Mouse (Mus musculus) frontal cortex, postnatal 25 days (tissue): ENCODE results near the gene Stk40.

Source experiments
- DNase-seq, 2 experiments: peaks; one replicate each; pipeline ENCODE4 v3.0.0; 2022; ENCODE audit warnings: low spot score in 2 of 2

The Stk40 gene

DNA sequence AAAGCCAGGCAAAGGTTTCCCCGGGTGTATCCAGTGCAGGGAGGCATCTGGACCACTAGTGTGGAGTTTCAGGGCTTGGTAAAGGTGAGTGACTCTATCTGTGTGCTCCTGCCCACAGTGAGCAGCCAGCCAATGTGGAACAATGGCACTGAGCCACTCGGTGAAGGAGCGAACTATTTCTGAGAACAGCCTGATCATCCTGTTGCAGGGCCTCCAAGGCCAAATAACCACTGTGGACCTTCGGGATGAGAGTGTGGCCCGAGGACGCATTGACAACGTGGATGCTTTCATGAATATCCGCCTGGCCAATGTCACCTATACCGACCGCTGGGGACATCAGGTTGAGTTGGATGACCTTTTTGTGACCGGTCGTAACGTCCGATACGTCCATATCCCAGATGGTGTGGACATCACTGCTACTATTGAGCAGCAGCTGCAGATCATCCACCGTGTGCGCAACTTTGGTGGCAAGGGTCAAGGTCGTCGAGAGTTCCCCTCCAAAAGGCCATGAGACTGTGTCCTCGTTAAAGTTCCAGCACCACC is 6.0 kb upstream of the Stk40 start:
- no peak for DNase-seq

DNA sequence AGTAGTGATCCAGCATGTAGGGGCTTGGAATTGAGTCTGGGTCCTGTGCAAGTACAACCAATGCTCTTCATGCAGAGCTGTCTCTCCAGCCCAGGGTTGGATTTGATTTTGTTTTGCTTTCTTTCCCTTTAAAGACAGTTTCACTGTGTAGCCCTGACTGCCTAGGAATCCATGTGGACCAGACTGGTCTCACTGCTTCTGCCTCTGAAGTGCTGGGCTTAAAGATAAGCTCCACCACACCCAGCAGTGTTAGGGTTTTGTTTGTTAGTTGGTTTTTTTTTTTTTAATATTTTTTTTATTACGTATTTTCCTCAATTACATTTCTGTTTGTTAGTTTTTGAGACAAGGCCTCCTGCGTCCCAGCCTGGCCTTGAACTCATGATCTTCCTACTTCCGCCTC is 4.4 kb upstream of the Stk40 start:
- DNase-seq: no peak

DNA sequence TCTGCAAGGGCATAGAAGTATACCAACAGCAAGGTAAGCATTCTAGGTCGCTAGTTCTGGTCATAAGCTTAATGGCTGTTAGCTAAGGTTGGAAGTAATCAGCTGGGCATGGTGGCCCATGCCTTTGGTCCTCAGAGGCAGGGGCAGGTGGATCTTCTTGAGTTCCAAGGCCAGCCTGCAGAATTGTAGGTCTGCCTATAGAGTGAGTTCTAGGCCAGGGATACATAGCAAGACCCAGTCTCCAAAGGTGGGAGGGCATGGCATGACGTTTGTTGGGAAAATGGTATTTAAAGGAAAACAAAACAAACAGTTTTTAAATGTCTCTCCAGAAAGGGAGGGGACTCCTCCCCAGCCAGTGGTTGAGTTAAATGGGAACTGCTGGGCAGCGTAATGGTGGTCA is 3.0 kb upstream of the Stk40 start:
- DNase-seq: no peak

DNA sequence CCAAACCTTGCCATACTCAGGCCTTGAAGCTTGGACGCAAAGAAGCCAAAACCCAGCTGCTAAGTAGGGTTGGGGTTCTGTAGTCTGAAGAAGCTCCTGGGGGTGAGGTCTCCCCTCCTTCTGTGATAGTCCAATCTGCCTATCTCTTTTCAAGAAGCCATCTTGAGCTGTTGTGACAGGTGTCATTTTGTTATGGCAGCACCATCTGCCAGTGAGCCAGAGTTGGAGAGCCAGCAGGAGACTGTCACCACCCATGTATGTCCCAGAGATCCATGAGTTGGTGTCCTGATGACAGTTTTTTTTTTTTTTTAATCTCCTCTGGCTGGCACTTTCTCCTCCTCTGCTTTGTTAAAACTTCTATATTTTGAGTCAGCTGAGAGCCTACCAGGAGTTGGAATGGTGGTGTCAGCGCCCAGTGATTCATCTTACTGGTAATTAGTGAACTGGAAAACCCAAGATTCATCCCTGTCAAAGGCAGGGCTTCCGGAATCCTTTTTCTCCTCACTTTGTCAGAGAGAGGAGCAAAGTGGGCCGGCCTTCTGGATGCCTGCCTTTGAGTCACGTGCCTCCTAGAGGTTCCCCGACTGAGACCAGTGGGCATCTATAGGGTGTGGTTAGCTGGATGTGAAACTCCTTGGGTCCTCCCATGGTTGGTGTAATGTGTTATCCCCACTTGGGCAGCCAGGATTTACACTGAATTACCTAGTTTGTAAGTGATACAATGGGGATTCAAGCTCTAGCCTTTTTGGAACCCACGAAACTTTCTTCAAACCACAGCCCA is 1.5 kb upstream of the Stk40 start:
- no peak for DNase-seq

DNA sequence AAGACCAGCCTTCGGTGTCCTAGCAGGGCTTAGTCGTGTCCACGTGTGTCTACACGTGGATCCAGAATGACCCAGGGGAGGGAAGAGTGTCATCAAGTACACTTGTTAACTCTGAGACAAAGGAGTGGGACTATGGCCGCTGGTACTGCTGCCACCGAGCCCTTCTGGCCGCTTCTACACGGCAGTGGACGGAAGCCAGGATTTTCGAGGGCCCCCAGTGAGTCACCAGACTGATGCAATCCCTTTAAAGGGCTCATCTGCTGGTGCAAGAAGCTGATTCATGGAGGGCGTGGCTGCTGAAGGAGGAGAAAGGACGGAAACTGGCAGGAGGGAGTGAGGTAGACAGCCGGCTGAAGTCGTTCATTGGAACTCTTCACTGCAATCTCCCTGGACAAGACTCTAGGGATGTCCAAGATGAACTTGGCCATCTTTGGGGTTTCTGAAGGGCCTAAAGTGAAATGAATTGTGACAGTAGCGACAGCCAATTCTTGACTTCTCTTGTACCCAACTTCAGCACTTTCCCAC is 638 bp upstream of the Stk40 start:
- DNase-seq: peak; percentile 60 to 71

DNA sequence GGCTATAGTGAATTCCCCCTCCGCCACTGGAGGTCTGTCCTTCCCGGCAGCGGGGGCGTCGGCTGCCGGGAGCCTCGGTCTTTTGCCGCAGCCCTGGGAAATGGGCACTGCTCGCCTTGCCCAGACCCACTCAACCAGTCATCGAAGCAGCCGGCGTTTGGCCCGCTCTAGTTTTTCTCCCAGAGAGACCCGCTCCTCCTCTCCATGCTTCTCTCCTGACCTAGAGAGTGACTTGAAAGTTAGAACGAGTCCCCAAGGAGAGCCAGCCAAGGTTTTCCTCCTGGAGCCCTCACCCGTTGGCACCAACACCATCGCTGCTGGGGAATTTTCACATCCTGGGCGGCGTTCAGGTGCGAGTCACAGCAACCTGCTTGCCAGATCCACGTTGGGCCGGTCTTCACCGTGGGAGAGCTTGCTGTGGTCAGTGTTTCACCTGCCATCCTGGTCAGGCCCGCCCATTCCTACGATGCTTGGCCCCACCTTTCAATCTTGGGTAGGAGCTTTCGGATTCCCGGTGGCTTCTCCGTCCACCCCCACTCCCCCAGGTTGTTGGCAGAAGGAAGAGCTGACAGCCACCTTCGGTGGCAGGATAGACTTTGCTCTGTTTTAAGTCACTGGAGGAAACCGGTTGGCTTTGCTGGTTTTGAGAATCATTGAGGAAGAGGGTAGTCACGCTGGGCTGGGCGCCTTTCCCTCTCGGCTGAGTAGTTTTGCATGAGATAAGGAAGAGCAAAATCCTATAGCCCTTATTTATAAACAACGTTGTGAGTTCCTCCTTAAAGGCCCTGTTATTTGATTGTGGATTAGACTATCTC is 711 bp downstream of the Stk40 start:
- no peak for DNase-seq

DNA sequence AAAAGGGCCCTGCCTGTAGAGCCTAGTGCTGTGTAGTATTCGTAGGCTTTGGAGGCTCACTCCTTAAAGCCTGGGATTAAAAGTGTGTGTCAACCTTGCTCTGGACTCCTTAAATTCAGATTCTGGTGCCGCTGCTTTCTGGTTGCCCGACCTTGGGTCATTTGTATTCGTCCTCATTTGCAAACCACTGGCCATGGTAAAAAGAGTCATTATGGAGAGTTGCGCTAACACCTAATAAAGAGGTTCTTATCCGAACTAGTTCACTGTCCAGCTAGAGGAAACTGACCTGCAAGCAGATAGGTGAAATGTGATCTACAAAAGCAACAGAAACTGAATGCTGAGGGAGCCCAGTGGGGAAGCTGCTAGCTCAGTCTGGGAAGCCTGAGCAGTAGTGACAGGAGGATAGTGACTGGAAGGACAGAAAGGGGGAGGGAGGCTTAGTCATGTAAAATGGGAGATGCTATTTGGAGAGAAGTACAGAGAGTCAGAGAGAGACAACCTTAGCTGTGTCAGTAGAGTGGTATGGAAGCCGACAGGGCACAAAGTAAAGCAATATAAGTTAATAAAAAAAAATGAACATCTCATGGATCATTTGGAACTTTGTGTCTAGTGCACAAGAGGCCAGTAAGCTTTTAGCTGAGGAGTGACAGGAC is 1.5 kb downstream of the Stk40 start:
- DNase-seq: no peak

DNA sequence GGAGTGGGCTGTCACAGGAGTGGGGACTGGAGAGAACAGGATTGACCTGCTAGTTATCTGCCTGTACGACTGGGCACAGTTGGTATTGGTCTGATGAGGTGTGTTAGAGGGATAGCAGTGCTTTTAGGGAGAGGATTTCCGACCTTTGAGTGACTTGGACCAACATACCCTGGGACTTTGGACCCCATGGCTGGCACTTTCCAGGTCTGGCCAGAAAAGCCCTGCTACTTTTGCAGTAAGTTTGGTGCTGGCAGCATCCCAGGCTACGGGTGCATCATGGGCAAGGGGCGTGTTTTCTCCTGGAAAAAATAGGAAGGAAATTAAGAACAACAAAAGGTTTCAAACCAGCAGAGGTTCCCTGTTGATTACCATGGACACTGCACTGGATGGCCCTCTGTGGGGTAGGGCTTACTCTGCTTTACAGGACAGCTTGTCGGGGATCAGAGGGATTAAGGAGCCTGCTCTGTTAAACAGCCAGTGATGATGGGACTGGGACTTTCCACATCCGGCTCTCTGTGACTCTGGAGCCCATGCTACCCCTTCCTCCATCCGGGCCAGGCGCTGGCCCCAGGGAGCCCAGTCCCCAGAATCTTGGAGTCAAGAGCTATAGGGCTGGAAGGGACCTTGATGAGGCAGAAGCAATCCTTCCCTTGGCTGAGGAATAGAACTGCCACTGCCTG is 4.4 kb downstream of the Stk40 start:
- no peak for DNase-seq

DNA sequence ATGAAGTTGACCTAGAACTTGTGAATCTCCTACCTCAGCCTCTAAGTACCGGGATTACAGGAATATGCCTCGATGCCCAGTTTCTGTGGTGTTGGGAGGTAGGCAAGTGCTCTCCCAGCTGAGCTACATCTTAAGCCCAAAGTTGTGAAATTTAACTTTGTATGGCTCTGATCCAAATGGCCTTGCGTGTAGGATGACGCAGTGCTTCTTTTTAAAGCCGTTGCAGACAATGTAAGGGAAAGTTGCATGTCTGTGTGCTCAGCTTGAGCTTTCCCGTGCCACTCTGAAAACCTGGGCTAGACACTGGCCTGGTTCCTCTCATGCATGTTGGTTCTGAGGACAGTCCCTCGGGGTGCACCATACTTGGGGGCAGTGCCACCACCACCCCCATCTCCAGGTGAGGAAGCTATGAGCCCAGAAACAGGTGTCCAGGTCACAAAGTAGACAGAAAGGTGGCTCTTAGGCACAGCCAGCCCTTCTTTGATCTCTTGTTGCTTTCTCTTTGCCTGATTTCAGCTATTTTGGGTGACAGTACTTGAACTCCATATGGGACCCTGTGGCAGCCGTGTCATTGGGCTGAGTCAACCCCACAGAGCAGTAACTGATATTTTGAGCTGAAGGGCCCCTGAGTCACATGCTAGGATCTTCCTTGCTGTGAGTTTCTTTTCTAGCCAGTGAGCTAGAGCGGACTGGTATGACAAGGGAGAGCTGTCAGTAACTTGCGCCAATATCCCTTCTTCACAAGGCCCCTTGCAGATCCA is 6.0 kb downstream of the Stk40 start:
- DNase-seq: no peak

DNA sequence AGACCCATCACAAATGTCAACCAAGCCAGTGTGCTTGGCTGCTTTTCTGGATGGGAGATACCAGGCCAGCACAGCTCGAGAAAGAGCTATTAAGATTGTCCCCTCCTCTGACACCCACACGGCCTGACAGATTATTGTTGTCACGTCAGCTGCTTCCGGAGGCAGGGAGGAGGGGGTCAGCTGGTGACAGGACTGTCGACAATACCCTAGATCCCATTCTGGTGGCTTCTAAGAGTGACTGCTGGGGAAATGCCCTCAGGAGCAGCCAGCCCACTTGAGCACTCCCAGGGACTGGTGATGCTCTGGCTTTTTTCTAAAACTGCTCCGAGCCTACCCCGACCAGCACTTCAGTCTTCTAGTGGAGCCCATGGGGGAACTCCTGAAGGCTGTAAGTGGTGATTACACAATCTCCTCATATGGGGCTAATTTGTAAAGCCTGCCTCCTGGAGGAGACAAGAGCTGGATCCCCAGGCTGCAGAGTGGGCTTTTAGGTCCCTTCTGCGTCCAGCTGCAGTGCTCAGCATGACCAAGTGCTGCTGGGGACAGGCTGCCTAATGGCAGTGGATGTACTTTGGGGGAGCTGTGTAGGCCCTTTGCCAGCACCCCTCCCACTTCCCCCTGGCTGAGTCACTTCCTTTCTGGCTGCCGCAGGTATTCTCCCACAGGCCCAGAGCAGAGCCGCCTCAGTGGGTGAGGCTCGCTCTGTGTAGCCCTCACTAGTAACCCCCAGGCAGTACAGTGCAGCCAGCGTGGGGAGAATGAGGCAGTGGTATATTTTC is 6.8 kb downstream of the Stk40 start:
- peak; percentile 56 to 70 for DNase-seq

DNA sequence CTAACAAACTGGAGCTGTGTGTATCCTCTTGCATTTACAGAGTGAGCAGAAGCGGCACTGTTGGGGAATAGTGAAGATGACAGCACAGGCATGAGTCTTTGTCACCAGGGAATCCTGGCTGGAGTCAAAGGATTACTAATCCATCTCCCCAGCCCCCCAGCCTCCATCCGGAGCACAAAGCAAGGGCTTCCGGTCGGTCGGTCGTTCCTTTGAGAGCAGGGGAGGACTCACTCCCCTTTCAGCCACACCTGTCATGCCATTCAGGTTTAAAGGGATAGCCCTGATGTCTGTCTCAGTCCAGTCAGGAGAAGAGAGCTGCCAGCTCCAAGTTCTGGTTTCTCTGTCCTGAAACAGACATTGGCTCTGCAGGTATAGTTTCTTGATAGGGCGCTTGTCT is 7.4 kb downstream of the Stk40 start:
- DNase-seq: no peak

DNA sequence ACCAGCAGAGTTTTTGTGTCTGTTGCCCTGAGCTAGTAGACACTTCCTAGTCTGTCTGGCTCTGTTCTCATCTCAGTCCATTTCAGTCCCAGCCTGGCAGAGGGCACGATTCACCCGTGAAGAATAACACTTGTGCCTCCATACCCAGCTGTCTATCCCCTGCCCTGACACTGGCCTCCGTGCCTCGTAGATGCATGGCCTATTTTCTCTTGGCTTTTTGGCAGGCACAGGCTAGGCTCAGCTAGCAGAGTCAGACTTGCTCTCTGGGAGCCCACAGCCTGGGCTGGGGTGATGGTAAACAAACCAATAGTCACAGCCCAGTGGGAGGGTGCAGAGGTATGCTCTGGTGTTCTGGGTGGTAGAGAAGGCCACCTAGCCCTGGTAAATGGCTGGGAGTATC is 9.5 kb downstream of the Stk40 start:
- DNase-seq: no peak

DNA sequence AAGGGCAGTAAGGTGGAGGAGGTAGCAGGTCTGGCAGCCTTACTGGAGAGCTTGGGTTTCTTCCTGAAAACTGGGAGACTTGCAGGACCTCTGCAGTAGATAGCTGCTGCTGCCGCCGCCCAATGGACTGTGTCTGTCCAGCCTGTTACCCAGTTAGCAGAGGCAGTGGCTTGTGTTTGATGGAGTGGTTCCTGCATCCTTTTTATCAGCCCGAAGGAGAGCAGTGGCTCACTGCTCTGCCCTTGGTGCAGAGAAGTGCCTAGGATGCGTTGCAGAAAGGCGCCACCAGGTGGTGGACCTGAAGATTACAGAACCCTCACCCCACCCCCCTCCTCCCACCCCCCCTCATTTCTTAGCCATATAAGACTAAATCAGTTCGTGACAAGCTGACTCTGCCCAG is 10.2 kb downstream of the Stk40 start:
- no peak for DNase-seq

DNA sequence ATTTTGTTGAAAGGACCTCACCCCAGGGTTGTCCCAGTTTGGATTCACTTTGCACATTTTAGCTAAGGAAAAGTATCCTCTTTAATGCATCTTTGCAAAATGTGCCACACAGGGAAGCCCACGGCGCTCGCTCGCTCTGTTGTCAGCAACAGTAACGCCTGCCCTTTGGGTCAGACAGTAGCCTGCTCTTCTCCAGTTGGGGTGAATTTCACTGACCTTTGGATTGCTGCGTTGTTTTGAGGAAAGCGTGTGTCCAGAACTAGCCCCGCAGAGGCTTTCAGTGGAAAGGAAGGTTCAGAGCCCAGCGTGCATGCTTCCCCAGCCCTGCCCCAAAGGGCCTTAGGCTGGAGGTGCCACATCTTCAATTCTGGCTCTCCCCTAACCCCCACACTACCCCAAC is 11.7 kb downstream of the Stk40 start:
- no peak for DNase-seq

DNA sequence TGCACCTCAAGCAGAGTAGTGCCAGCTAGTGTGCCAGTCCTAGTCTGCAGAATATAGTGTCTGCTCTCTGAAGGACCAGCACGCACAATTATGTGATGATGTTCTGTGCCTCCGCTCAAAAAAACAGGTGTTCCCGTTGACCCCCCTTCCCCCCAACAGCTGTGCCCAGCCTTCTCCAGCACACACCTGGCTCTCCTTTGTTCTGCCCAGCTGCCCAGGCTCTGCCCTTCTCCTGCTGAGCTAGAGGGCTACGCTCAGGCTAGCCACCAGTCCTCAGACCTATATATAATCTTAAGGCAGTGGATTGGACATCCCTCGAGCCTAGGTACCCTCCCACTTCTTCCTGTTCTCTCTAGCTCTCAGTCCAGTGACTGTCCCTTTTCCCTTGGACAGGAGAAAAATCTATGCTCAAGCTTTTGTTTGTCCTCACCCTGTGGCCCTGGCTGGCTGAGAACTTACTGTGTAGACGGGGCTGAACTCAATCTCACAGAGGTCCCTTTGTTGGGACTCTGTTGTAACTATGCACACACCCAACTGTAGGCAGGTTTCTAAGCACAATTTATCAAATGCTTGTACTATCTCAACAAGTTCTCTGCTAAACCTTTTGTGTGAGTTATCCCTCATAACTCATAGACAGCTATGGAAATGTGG is 12.2 kb downstream of the Stk40 start:
- no peak for DNase-seq

DNA sequence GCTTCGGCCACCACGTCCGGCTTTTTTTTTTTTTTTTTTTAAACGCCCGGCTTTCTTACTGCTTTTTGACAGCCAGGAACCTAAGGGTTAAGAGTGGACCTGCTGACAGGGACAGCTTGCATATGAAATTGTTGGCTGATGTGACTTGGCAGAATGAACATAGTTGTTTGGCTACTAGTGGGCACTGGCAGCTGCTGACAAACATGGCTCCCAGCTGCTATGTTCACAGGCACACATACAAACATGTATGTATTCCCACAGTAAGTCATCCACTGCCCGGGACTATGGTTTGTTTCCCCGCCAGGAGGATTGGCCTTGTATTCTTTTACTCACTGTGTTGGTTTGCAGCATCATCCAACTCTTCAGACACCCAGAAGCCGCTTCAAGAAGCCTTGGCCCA is 13.4 kb downstream of the Stk40 start:
- DNase-seq: no peak

DNA sequence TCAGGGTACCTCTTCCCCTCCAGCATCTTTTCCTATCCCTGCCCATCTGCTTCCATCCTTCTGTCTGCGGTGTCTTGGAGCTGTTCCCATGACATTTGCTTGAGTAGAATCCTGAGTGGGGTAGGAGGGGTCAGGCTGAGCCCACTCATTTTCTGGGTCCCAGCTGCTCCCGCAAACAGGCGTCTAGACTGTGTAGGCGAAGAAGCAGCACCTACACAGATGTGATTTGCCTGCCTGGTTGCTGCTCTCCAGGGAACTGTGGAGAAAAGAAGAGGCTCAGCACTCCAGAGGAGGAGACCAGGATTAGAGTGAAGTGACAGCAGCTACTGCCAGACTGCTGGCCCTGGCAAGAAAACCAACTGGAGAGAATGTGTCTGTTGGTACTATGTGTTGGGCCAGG is 14.9 kb downstream of the Stk40 start:
- DNase-seq: no peak

DNA sequence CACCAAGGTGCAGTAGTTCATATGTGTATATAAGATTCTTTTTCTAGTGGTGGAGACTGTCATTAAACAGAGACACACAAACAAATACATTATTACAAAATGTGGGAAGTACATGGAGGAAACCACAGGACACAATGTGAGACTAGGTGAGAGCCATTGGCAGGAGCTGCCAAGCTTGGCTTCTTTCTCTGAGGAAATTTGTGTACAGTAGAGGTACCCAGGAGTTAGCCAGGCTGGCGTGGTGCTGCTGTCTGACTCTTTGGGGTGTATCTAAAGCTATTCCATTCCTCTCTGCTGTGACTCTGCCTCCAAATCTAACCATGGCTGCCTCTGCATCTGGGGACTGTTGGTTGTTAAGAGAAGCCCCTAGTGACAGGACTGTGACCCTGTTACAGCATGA is 15.3 kb downstream of the Stk40 start:
- no peak for DNase-seq

DNA sequence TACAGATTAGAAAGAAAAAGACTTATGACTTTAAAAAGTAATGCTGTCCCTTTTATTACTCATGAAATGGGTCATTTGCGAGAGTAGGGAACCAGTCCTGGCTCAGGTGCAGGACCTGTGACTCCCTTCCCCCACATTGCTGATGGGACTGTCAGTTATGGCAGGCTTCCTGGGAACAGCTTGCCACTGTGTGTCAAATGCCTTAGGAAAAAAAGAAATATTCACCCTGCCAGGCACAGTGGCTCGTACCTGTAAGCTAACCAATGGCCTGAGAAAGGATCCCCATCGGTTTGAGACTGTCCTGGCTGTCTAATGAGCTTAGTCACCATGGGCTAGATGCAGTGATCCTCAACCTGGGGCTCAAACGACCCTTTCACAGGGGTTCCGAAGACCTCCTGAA is 16.3 kb downstream of the Stk40 start:
- DNase-seq: no peak

DNA sequence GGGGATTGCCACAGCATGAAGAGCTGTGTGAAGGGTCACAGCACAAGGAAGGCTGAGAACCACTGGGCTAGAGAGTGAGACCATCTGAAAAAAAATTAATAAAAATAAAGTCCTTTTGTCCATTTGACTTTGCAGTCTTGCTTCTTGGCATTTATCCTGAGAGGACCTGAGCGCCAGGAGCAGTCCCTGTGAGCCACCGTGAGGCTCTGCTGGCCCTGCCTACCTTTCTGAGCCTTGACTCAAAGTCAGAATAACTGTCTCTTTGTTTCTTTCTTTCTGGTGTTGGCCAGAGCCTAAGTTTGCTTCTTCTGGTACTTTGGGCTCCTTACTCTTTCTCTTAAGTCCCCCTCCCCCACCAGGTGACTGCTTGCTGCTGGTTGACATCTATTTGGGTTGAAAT is 16.7 kb downstream of the Stk40 start:
- no peak for DNase-seq
